Mouse (Mus musculus): ENCODE results near the gene Vps33a.

The Vps33a gene

GRCm38 (mm10) chr5:123507936-123508723 is 64.7 kb downstream of the Vps33a start:
- TF ChIP-seq GATA4 (IDR thresholded peaks at IDR 0.05; ENCODE audit: insufficient replicate concordance, low read length), result no peak

GRCm38 (mm10) chr5:123501973-123502372 is 70.9 kb downstream of the Vps33a start:
- no peak for TF ChIP-seq GATA4 (IDR thresholded peaks at IDR 0.05; ENCODE audit: insufficient replicate concordance, low read length)

GRCm38 (mm10) chr5:123499717-123500116 is 73.1 kb downstream of the Vps33a start:
- no peak for TF ChIP-seq GATA4 (IDR thresholded peaks at IDR 0.05; ENCODE audit: insufficient replicate concordance, low read length)

GRCm38 (mm10) chr5:123489935-123490334 is 82.9 kb downstream of the Vps33a start:
- TF ChIP-seq GATA4 (IDR thresholded peaks at IDR 0.05; ENCODE audit: insufficient replicate concordance, low read length), result no peak

- no peak for TF ChIP-seq GATA4 (IDR thresholded peaks at IDR 0.05; ENCODE audit: insufficient replicate concordance, low read length)
These were observed 83.6 kb downstream of the Vps33a start, which contains the start of the genes Lrrc43 and Il31 for GRCm38 (mm10) chr5:123489112-123489785. Gene Lrrc43 (plus strand): TSS chr5:123489305. Gene Il31 (minus strand): TSS chr5:123489489.

GRCm38 (mm10) chr5:123487659-123488395 is 85.0 kb downstream of the Vps33a start:
- TF ChIP-seq GATA4 (IDR thresholded peaks at IDR 0.05; ENCODE audit: insufficient replicate concordance, low read length), result no peak

Data from liver, adult (tissue).